8 mouse cellular contexts compared by ENCODE assay signal in genomic region chr15:26894031-26894655, GRCm38 (mm10). TPM values are rescaled to one million over a fixed set of nuclear protein-coding genes. Genes with fewer than 3 reads are reported as not detected.
DNase-seq lines count a peak whose midpoint lies in the region; ATAC-seq and TF ChIP-seq lines count a peak whose summit lies in the region.

No protein-coding gene starts in this region.

- peak overlapping the region; percentile 76 for H3K9ac ChIP-seq in hindbrain, postnatal 0 days (replicated peaks; ENCODE audit: low read length)
- no peak overlapping the region for H3K9ac ChIP-seq in liver, embryonic 12.5 days
- H3K9ac ChIP-seq in neural tube, embryonic 12.5 days: peak overlapping the region; percentile 78

- H3K4me2 ChIP-seq in hindbrain, postnatal 0 days (ENCODE audit: low read depth, low read length): peak overlapping the region; percentile 92
- H3K4me2 ChIP-seq in liver, embryonic 12.5 days: peak overlapping the region; percentile 63
- peak overlapping the region; percentile 75 for H3K4me2 ChIP-seq in neural tube, embryonic 12.5 days (replicated peaks)

- WGBS in hindbrain, postnatal 0 days: 2% methylated on average over 12 of the region's 12 CpGs
- 7% methylated on average over 12 of the region's 12 CpGs for WGBS in liver, embryonic 12.5 days (ENCODE audit: insufficient replicate concordance)
- WGBS in neural tube, embryonic 12.5 days: under 1% methylated on average over 12 of the region's 12 CpGs

- H3K36me3 ChIP-seq in hindbrain, postnatal 0 days (ENCODE audit: insufficient read depth, low read length): no peaks in the 10 kb centered on the region
- H3K36me3 ChIP-seq in liver, embryonic 12.5 days: no peaks in the 10 kb centered on the region
- no peaks in the 10 kb centered on the region for H3K36me3 ChIP-seq in neural tube, embryonic 12.5 days

- ATAC-seq in hindbrain, postnatal 0 days: no peak
- no peak for ATAC-seq in liver, embryonic 12.5 days
- ATAC-seq in neural tube, embryonic 12.5 days (ENCODE audit: low FRiP score, low read depth): peak; percentile 54

- peaks cover 8% of the 10 kb centered on the region; the same call in 1 of the 2 replicates for H3K4me1 ChIP-seq in hindbrain, postnatal 0 days (ENCODE audit: insufficient read depth, low read length)
- H3K4me1 ChIP-seq in liver, embryonic 12.5 days: no peaks in the 10 kb centered on the region
- peaks cover 14% of the 10 kb centered on the region; the same call in 1 of the 2 replicates for H3K4me1 ChIP-seq in neural tube, embryonic 12.5 days

- H3K27ac ChIP-seq in hindbrain, postnatal 0 days: peak overlapping the region; percentile 78; the same call in 1 of the 2 replicates
- H3K27ac ChIP-seq in liver, embryonic 12.5 days: no peak overlapping the region
- H3K27ac ChIP-seq in neural tube, embryonic 12.5 days: no peak overlapping the region

- peak; percentile 18 for DNase-seq in urinary bladder, postnatal 14 days (ENCODE audit: low spot score)
- no peak for DNase-seq in urinary bladder, postnatal 10 days (ENCODE audit: low spot score)
- peak; percentile 8 for DNase-seq in gastrocnemius, postnatal 10 days
- peak; percentile 53 for DNase-seq in hindbrain, postnatal 0 days (ENCODE audit: low spot score)
- no peak for DNase-seq in thymus, postnatal 36 days
- no peak for DNase-seq in cerebellum, postnatal 4 days (ENCODE audit: low spot score in 2 of 2)

- no peaks in the 10 kb centered on the region for H3K9me3 ChIP-seq in hindbrain, postnatal 0 days (ENCODE audit: low read length)
- H3K9me3 ChIP-seq in liver, embryonic 12.5 days (replicated peaks): no peaks in the 10 kb centered on the region
- no peaks in the 10 kb centered on the region for H3K9me3 ChIP-seq in neural tube, embryonic 12.5 days

- TF ChIP-seq CTCF in hindbrain, postnatal 0 days (IDR thresholded peaks at IDR 0.05; ENCODE audit: low read depth): no peak

- H3K27me3 ChIP-seq in hindbrain, postnatal 0 days (ENCODE audit: insufficient read depth, low read length): no peaks in the 10 kb centered on the region
- peaks cover 35% of the 10 kb centered on the region for H3K27me3 ChIP-seq in liver, embryonic 12.5 days (replicated peaks)
- H3K27me3 ChIP-seq in neural tube, embryonic 12.5 days (replicated peaks): no peaks in the 10 kb centered on the region

- peak overlapping the region; percentile 96 for H3K4me3 ChIP-seq in hindbrain, postnatal 0 days (ENCODE audit: low read length)
- peak overlapping the region; percentile 56 for H3K4me3 ChIP-seq in liver, embryonic 12.5 days
- H3K4me3 ChIP-seq in neural tube, embryonic 12.5 days: peak overlapping the region; percentile 77

RNA-seq across cellular contexts. Expression of gene Fbxl7, which starts 1.2 kb away (rescaled TPM):
- 1 to 10 TPM; 5.4 to 8.1 TPM for total RNA-seq in gastrocnemius, postnatal 10 days (2021)
- total RNA-seq in hindbrain, postnatal 0 days (2014; rRNA removed): 11.8 and 13.6 TPM in 2 replicates
- 4.6 and 4.8 TPM in 2 replicates for polyA plus RNA-seq in hindbrain, postnatal 0 days (2015; fragmentation: Nextera tagmentation; extraction: Ambion mirVana)
- polyA plus RNA-seq in liver, embryonic 12.5 days (2016; fragmentation: Nextera tagmentation; extraction: Ambion mirVana): 4.0 and 4.1 TPM in 2 replicates
- polyA plus RNA-seq in neural tube, embryonic 12.5 days (2016; fragmentation: Nextera tagmentation; extraction: Ambion mirVana): 24.4 and 24.7 TPM in 2 replicates

Comparison
In these comparisons a context has a peak if more than half of its experiments do, and no peak if none do; other contexts are left out.
1. DNase-seq: peak in urinary bladder, postnatal 14 days (single experiment), gastrocnemius, postnatal 10 days (single experiment) and hindbrain, postnatal 0 days (single experiment); none in urinary bladder, postnatal 10 days (single experiment), thymus, postnatal 36 days (0 of 2) and cerebellum, postnatal 4 days (0 of 2).
2. Peak in every context shown above with its lines, with median percentiles within 50 percentile points of each other: H3K4me2 ChIP-seq and H3K4me3 ChIP-seq.